Mouse (Mus musculus) testis, postnatal 14 days (tissue): ENCODE measurements around the gene Lefty1.
A peak's percentile ranks its signal among the peaks of the same experiment; 100 is the strongest.
"Not testable (repeated sequence)": the region's sequence is repeated elsewhere in the genome, so short reads cannot be mapped to it uniquely, and the experiment has no call there.

Experiments used
- DNase-seq: peaks from one replicate; pipeline ENCODE4 v3.0.0; 2021; ENCODE audit warnings: low spot score

Gene Lefty1

GRCm38 (mm10) chr1:180956973-180957381, 22.2 kb downstream of the Lefty1 start:
- no peak for DNase-seq

DNA sequence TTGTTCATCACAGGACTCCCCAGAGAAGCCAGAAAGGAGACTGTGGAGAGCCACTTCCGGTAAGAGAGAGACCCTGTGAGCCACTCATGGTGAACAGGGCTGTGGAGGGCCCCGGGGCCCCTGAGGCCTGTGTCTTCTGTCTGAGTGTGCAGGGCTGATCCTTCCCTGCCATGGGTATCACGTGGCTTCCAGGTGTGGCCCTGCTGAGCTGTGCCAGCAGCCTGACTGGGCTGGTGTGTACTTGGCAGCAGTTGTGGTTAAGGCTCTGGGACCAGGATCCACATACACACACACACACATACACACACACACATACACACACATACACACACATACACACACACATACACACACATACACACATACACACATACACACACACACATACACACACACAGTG, 23.2 kb downstream of the Lefty1 start:
- DNase-seq: no peak

DNA sequence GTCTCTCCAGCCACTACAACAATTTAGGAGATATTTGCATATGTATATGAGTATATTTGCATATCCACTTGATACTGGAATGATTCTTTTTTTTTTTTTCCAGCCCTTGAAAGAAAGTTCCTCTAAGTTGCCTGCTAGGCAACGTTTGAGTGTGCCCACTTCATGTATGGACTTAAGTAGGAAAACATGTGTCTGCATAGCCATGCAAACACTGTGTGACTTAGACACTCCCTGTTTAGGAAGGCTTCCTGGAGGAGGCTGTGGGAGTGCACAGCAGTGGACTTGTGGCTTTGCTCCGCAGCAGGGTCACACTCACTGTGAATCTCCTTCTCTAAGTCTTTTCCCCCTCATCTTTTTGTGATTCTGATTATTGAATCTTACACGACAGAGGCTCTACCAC, 24.0 kb downstream of the Lefty1 start:
- DNase-seq: no peak

- DNase-seq: no peak
Observed at GRCm38 (mm10) chr1:180965786-180966185, 31.0 kb downstream of the Lefty1 start.

GRCm38 (mm10) chr1:180966542-180966941, 31.7 kb downstream of the Lefty1 start:
- no peak for DNase-seq

- DNase-seq: no peak
Observed at GRCm38 (mm10) chr1:180967261-180967660, 32.4 kb downstream of the Lefty1 start.

DNA sequence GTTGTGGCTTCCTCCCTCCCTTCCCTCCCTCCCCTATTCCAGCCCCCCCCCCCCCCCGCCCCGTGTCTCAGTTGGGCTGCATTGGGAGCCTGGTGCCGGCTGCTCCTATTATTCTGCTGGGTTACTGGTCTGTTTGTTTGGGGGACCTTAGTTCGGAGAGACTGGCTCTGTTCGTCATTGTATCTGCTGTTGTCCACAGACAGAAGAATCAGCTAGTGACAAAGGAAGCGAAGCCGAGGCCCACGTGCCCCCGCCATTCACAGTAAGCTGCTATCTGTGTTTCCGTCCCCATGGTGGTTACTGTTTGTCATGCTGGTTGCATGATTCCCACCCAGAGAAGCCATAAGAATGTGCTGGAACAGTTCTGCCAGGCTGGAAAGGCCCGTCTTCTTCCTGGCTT, 38.1 kb downstream of the Lefty1 start:
- DNase-seq: no peak

DNA sequence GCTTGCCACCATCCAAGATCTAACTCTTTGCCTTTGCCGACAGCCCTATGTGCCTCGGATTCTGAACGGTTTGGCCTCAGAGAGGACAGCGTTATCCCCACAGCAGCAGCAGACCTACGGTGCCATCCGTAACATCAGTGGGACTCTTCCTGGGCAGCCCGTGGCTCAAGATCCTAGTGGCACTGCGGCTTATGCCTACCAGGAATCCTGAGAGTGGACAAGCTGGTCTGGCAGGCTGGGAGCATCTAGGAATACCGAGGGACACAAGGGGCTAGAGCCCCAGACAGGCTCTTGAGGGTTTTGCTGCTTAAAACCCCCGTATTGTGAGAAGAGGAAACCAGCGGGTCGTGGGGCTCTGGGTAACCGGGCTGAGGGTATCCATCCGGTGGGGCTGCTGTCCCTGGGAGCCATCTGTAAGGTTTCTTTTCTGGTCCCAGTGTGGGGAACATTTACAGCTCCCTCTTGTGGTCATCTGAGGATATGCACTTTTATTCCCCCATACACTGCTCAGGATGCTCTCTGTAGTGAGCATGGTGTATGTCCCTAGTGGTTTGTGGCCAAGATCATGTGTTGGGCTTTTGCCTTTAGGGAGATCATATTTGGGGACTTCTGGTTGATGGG, 39.4 kb downstream of the Lefty1 start:
- DNase-seq: no peak

DNA sequence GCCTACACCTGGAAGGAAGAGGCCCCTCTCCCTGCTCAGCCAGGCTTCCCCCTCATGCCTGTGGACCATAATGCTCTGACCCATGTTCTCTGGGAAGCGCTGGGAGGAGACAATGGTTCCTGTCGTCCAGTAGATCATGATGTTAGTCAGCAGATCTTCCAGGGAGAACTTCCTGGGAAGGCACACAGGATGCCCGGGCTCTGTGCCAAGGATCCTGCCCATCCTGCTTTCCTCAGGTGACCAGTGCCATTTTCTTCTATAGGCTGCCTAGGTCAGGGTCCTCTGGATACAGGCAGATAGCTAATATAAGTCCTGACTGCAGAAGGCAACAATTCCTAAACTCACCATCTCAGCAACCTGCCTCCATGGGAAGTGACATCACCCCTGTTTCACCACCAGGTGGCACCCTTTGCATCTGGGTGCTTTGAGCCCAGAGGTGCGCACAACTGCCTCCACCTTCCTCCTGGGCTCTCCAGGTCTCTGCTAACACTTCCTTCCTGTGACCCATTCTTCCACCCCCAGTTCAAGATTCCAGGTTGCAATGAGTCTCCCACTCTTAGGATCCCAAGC, 41.4 kb downstream of the Lefty1 start:
- DNase-seq: no peak

GRCm38 (mm10) chr1:180979484-180980251, 44.8 kb downstream of the Lefty1 start:
- DNase-seq: no peak

DNA sequence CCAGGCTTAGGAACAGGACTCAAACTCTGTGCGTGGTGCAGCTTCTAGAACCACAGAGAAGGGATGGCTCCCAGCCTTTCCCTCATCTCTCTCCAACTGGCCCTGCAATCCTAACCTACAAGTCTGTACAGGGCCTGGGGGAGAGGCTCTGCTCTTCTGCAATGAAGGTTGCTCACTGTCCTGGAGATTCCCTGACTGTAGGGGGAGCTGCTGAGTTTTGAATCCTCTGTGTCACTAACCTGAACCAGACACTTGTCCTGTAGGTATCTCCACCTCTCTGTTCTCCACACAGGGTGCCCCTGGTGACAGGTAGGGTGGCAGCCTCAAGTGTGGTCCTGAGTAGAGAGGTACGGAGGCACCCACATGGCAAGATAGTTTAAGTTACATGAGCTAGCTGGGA, 45.6 kb downstream of the Lefty1 start:
- DNase-seq: no peak

DNA sequence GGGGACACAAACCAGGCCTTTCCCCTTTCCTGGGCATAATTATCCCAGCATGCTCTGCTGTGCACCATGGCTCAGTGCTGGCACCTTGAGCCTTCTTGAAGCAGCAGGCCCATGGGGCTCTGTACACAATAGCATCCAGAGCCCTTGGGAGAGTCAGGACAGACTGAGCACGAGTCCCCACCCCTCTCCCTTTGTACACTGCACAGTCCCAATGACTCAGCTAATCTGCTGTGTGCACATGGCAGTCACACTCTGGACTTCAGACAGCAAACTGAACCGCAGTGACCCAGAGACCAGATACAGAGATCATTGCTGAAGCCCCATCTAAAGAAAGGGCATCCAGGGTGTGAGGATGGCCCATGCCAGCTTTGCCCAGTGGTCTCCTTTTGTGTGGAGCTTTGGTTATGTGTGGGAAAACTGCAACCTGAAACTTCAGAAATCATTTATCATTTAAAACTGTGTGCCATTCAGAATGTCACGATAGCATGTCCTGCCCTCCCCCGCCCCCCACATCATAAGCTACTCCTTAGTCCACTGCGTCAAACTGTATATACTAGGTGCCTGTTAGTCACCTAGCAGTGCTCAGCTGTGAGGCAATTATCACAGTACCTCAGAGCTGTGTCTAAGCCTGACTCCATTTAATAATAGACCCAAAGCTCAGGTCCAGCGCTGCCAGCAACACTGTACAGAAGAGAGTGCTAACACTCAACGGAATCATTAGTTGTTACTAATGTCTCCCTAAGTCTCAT, 46.6 kb downstream of the Lefty1 start:
- not testable (repeated sequence) for DNase-seq

DNA sequence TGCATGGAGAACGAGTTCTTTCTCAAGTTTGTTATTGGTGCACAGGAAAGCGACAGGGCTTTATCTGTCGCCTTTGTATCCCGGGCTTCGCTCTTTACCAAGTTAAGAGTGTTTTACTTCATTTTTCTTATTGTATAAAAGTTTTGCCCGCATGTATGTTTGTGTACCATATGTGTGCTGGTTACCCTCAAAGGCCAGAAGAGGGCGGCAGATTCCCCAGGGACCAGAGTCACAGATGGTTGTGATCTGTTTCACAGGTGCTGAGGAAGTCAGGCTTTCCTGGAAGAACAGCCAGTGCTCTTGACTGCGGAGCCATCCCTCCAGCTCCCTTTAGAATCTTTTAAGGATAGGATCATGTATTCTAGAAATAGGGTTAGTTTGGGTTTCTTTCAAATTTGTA, 51.9 kb downstream of the Lefty1 start:
- DNase-seq: no peak

- peak; percentile 54 for DNase-seq
Observed at GRCm38 (mm10) chr1:180987759-180988158, 52.9 kb downstream of the Lefty1 start.
